ENCODE assay signal across 21 mouse cellular contexts in the genomic region with DNA sequence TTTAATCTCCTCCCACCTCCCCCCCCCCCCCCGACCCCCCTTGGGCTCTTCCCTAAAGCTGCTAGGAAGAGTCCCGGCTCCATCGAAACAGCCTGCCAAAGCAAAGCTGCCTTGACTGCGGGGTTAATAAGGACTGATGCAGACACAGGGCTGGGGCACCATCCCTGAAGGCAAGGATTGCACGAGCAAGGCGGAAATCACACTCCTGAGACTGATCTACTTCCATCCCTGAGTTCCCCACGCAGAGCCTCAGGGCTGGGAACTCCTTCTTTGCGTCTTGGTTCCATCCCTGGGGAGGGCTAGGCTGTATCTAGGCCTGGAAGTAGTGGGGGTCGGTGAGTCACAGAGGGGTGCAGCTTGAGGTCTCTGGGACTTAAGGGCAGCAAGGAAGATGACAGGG. TPM values are rescaled to one million over a fixed set of nuclear protein-coding genes. Genes with fewer than 3 reads are reported as not detected.
DNase-seq lines count a peak whose midpoint lies in the region; ATAC-seq lines count a peak whose summit lies in the region.
"Had no signal": no experiment of that assay in that cellular context is flagged by ENCODE, and none has a peak within 500 bp of the region (broad histone marks: within the 10 kb centered on the region; RNA-seq: fewer than 3 reads in every experiment).

No protein-coding gene starts in this region.

- peak; percentile 47 for DNase-seq in cerebellum, adult 9-11 months
- no peak for DNase-seq in cerebellum, adult 8-10 months
- peak; percentile 26 for DNase-seq in embryo, embryonic 10 days (ENCODE audit: low spot score)
- DNase-seq in midbrain, embryonic 11.5 days (ENCODE audit: low spot score, missing footprints), result peak; percentile 94
- no peak for DNase-seq in T-cell, adult 2 months (ENCODE audit: low spot score)
- no peak for DNase-seq in spleen, adult 12 weeks (ENCODE audit: low spot score)
- no peak for DNase-seq in right cerebral cortex, adult 2 months (ENCODE audit: low spot score in 2 of 2)
- DNase-seq: adrenal gland, adult 2 months; heart, adult 18-20 months; kidney, adult 2 months; kidney, postnatal 36 days; liver; lung, adult 18-20 months; lung, postnatal 36 days; right cerebral cortex, postnatal 25 days; thymus, postnatal 4 days had no signal

- peak overlapping the region; percentile 0; the same call in 1 of the 2 replicates for H3K4me3 ChIP-seq in hindbrain, embryonic 12.5 days
- H3K4me3 ChIP-seq in midbrain, embryonic 11.5 days (ENCODE audit: low read depth, low read length), result peak overlapping the region; percentile 21; the same call in 1 of the 2 replicates
- H3K4me3 ChIP-seq: embryonic facial prominence, embryonic 13.5 days had no signal

- H3K27me3 ChIP-seq in hindbrain, embryonic 12.5 days, result peaks cover 91% of the 10 kb centered on the region
- peaks cover 77% of the 10 kb centered on the region for H3K27me3 ChIP-seq in midbrain, embryonic 11.5 days (ENCODE audit: control insufficient read depth, insufficient read depth, low read length)

- H3K27ac ChIP-seq in hindbrain, embryonic 12.5 days, result peak overlapping the region; percentile 66
- peak overlapping the region; percentile 92 for H3K27ac ChIP-seq in midbrain, embryonic 11.5 days (ENCODE audit: low read depth, low read length)
- H3K27ac ChIP-seq: embryonic facial prominence, embryonic 13.5 days; stomach, postnatal 0 days had no signal

- peak overlapping the region; percentile 32; the same call in 1 of the 2 replicates for H3K9ac ChIP-seq in hindbrain, embryonic 12.5 days
- peak overlapping the region; percentile 82 for H3K9ac ChIP-seq in midbrain, embryonic 11.5 days (ENCODE audit: low read length)
- H3K9ac ChIP-seq: embryonic facial prominence, embryonic 13.5 days had no signal

- 1% methylated on average over 9 of the region's 9 CpGs for WGBS in hindbrain, embryonic 12.5 days
- 0% methylated on average over 7 of the region's 9 CpGs for WGBS in midbrain, embryonic 11.5 days

- H3K4me2 ChIP-seq in hindbrain, embryonic 12.5 days (replicated peaks), result peak overlapping the region; percentile 35
- peak overlapping the region; percentile 49 for H3K4me2 ChIP-seq in midbrain, embryonic 11.5 days
- H3K4me2 ChIP-seq: embryonic facial prominence, embryonic 13.5 days had no signal

- H3K36me3 ChIP-seq in hindbrain, embryonic 12.5 days, result no peaks in the 10 kb centered on the region
- H3K36me3 ChIP-seq in midbrain, embryonic 11.5 days (ENCODE audit: control insufficient read depth, insufficient read depth, low read length), result no peaks in the 10 kb centered on the region
- H3K36me3 ChIP-seq: embryonic facial prominence, embryonic 13.5 days had no signal

- no peaks in the 10 kb centered on the region for H3K9me3 ChIP-seq in hindbrain, embryonic 12.5 days (replicated peaks)
- no peaks in the 10 kb centered on the region for H3K9me3 ChIP-seq in midbrain, embryonic 11.5 days (ENCODE audit: control insufficient read depth, low read length)
- H3K9me3 ChIP-seq: embryonic facial prominence, embryonic 13.5 days had no signal

- ATAC-seq in hindbrain, embryonic 12.5 days (ENCODE audit: low FRiP score), result no peak
- ATAC-seq in midbrain, embryonic 11.5 days (ENCODE audit: low FRiP score), result no peak

- peaks cover 9% of the 10 kb centered on the region; the same call in 1 of the 2 replicates for H3K4me1 ChIP-seq in hindbrain, embryonic 12.5 days
- H3K4me1 ChIP-seq in midbrain, embryonic 11.5 days (ENCODE audit: control insufficient read depth, insufficient read depth, low read length), result peaks cover 31% of the 10 kb centered on the region

RNA-seq across cellular contexts. Expression of gene En2, which starts 8.6 kb away (rescaled TPM):
- 0.66 and 0.86 TPM in 2 replicates for polyA plus RNA-seq in hindbrain, embryonic 12.5 days (2016; fragmentation: Nextera tagmentation; extraction: Ambion mirVana)
- 2.4 and 2.9 TPM in 2 replicates for polyA plus RNA-seq in midbrain, embryonic 11.5 days (2014; fragmentation: Nextera tagmentation; extraction: Ambion mirVana)
- polyA plus RNA-seq: embryonic facial prominence, embryonic 13.5 days; heart, postnatal 0 days; neural tube, embryonic 11.5 days; stomach, postnatal 0 days had no signal

Comparison
In these comparisons a context has a peak if more than half of its experiments do, and no peak if none do; other contexts are left out.
1. DNase-seq: peak in cerebellum, adult 9-11 months (single experiment), embryo, embryonic 10 days (single experiment) and midbrain, embryonic 11.5 days (single experiment); none in cerebellum, adult 8-10 months (single experiment), T-cell, adult 2 months (single experiment), spleen, adult 12 weeks (single experiment) and right cerebral cortex, adult 2 months (0 of 2).